Mouse (Mus musculus): Measurements from ENCODE around the gene Notum. TPM values are rescaled to one million over a fixed set of nuclear protein-coding genes. Genes with fewer than 3 reads are reported as not detected.

Gene Notum
- polyA plus RNA-seq (2015; fragmentation: Nextera tagmentation; extraction: Ambion mirVana) = 5.3 and 7.4 TPM in 2 replicates

DNA sequence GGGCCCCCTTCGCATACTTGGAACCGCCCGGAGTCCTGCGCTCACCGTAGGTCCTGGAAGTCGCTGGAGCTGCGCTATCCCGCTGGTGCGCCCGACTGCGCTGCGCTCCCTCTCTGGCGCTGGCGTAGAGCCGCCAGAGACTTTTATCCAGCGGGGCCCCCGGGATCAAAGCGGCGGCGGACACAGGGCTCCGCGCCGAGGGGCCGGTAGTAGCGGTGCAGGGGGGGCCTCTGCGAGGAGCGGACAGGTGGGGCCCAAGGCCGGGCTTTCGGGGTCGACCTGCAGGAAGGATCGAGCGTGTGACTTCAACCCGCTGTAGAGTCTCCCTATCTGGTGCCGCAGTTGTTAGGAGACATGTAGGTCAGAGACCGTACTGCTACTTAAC lies at the start of gene Notum:
Gene Notum, minus strand, starts transcription at position 100 of the 385 bp plus-strand sequence.
- Histone ChIP-seq H3K9me3 (replicated peaks; ENCODE audit: low read length) (no peaks in the 10 kb centered on the region), H3K4me3 (replicated peaks; ENCODE audit: low read depth, low read length) (peak within 1 kb of the TSS; percentile 47), H3K4me1 (replicated peaks; ENCODE audit: insufficient read depth, low read length) (peaks cover 4% of the 10 kb centered on the region; the same call in 1 of the 2 replicates), H3K4me2 (ENCODE audit: low read length) (peak within 1 kb of the TSS; percentile 71), H3K27ac (no peak within 1 kb of the TSS), H3K27me3 (ENCODE audit: insufficient read depth, low read length) (peaks cover 32% of the 10 kb centered on the region), H3K9ac (ENCODE audit: low read depth, low read length) (peak within 1 kb of the TSS; percentile 52), H3K36me3 (ENCODE audit: insufficient read depth, low read length) (no peaks in the 10 kb centered on the region)
- WGBS = under 1% methylated on average over 35 of the region's 35 CpGs
- TF ChIP-seq CTCF (IDR thresholded peaks at IDR 0.05; ENCODE audit: low read depth) = no peak
- DNase-seq (ENCODE audit: low spot score) (no peak), ATAC-seq (replicated peaks; ENCODE audit: low FRiP score, low read depth) (peak; percentile 16)

- Histone ChIP-seq H3K27ac (no peak overlapping the region), H3K36me3 (ENCODE audit: insufficient read depth, low read length) (0 out of 2 replicates have a peak, but pooled peaks cover 7% of the 10 kb centered on the region), H3K4me3 (replicated peaks; ENCODE audit: low read depth, low read length) (no peak overlapping the region), H3K9ac (ENCODE audit: low read depth, low read length) (no peak overlapping the region), H3K27me3 (ENCODE audit: insufficient read depth, low read length) (no peaks in the 10 kb centered on the region), H3K4me1 (replicated peaks; ENCODE audit: insufficient read depth, low read length) (peaks cover 22% of the 10 kb centered on the region), H3K4me2 (ENCODE audit: low read length) (no peak overlapping the region), H3K9me3 (replicated peaks; ENCODE audit: low read length) (no peaks in the 10 kb centered on the region)
- 38% methylated on average over 5 of the region's 5 CpGs for WGBS
- no peak for TF ChIP-seq CTCF (IDR thresholded peaks at IDR 0.05; ENCODE audit: low read depth)
- DNase-seq (ENCODE audit: low spot score) (peak; percentile 52), ATAC-seq (replicated peaks; ENCODE audit: low FRiP score, low read depth) (no peak)
Observed at GRCm38 (mm10) chr11:120710672-120711071, 49.7 kb upstream of the Notum start.

GRCm38 (mm10) chr11:120709551-120709950 lies 48.6 kb upstream of the Notum start:
- peaks cover 19% of the 10 kb centered on the region for H3K4me1 ChIP-seq (replicated peaks; ENCODE audit: insufficient read depth, low read length)
- H3K27me3 ChIP-seq (ENCODE audit: insufficient read depth, low read length) = no peaks in the 10 kb centered on the region
- ATAC-seq (replicated peaks; ENCODE audit: low FRiP score, low read depth) (no peak), DNase-seq (ENCODE audit: low spot score) (no peak)
- no peak for TF ChIP-seq CTCF (IDR thresholded peaks at IDR 0.05; ENCODE audit: low read depth)
- H3K4me3 ChIP-seq (replicated peaks; ENCODE audit: low read depth, low read length) = no peak overlapping the region
- H3K9me3 ChIP-seq (replicated peaks; ENCODE audit: low read length) = no peaks in the 10 kb centered on the region
- H3K36me3 ChIP-seq (ENCODE audit: insufficient read depth, low read length) = 0 out of 2 replicates have a peak, but pooled peaks cover 10% of the 10 kb centered on the region
- no peak overlapping the region for H3K9ac ChIP-seq (ENCODE audit: low read depth, low read length)
- no peak overlapping the region for H3K27ac ChIP-seq
- 80% methylated on average over 2 of the region's 2 CpGs for WGBS
- H3K4me2 ChIP-seq (ENCODE audit: low read length) = no peak overlapping the region

- WGBS = 36% methylated on average over 5 of the region's 5 CpGs
- H3K27me3 ChIP-seq (ENCODE audit: insufficient read depth, low read length) = no peaks in the 10 kb centered on the region
- no peak overlapping the region for H3K4me2 ChIP-seq (ENCODE audit: low read length)
- no peaks in the 10 kb centered on the region for H3K9me3 ChIP-seq (replicated peaks; ENCODE audit: low read length)
- H3K36me3 ChIP-seq (ENCODE audit: insufficient read depth, low read length) = 0 out of 2 replicates have a peak, but pooled peaks cover 10% of the 10 kb centered on the region
- H3K27ac ChIP-seq = no peak overlapping the region
- DNase-seq (ENCODE audit: low spot score) = no peak
- H3K9ac ChIP-seq (ENCODE audit: low read depth, low read length) = no peak overlapping the region
- peaks cover 24% of the 10 kb centered on the region for H3K4me1 ChIP-seq (replicated peaks; ENCODE audit: insufficient read depth, low read length)
- TF ChIP-seq CTCF (IDR thresholded peaks at IDR 0.05; ENCODE audit: low read depth) = no peak
- no peak for ATAC-seq (replicated peaks; ENCODE audit: low FRiP score, low read depth)
- H3K4me3 ChIP-seq (replicated peaks; ENCODE audit: low read depth, low read length) = no peak overlapping the region
Observed at GRCm38 (mm10) chr11:120707969-120708368, 47.0 kb upstream of the Notum start.

DNA sequence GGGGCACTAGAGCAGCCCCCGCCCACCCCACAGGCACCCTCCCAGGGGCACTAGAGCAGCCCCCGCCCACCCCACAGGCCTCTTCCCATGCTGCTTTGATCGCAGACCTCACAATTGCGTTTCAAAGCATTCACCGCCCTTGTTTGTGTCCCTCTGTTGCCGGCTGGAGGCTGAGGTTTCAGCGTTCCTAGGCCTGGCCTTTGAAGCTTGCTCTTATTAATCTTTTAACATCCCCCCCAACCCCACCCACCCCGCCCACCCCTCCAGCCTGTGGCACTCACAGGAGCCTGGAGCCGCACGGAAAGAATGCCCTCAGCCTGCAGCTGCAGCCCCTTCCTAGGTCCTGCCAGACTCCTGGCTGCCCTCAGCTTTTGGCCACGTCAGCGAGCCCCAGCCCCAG lies 46.2 kb upstream of the Notum start:
- Histone ChIP-seq H3K36me3 (ENCODE audit: insufficient read depth, low read length) (0 out of 2 replicates have a peak, but pooled peaks cover 10% of the 10 kb centered on the region), H3K9me3 (replicated peaks; ENCODE audit: low read length) (no peaks in the 10 kb centered on the region), H3K4me3 (replicated peaks; ENCODE audit: low read depth, low read length) (no peak overlapping the region), H3K27me3 (ENCODE audit: insufficient read depth, low read length) (no peaks in the 10 kb centered on the region), H3K4me2 (ENCODE audit: low read length) (no peak overlapping the region), H3K27ac (no peak overlapping the region), H3K4me1 (replicated peaks; ENCODE audit: insufficient read depth, low read length) (peaks cover 16% of the 10 kb centered on the region), H3K9ac (ENCODE audit: low read depth, low read length) (no peak overlapping the region)
- no peak for TF ChIP-seq CTCF (IDR thresholded peaks at IDR 0.05; ENCODE audit: low read depth)
- ATAC-seq (replicated peaks; ENCODE audit: low FRiP score, low read depth) (no peak), DNase-seq (ENCODE audit: low spot score) (peak; percentile 28)
- WGBS = 15% methylated on average over 12 of the region's 12 CpGs

DNA sequence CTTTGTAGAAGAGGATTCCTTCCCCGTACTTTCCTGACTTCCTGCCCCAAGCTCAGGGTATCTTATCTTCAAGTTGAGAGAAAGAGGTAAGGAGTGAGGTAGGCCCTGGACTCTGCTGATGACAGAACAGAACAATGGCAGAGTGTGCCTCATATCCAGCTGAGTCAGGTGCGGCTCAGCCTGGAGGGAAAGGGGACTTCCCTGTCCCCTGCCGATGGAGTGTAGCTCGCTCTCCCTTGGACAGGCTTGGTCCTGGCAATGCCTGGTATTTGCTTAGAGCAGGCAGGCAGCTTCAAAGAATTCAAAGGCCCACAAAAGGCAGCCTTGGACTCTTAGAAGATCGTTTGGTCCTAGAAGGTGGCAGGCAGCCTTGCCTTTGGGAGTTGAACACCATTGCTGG lies 45.1 kb upstream of the Notum start:
- Histone ChIP-seq H3K4me1 (replicated peaks; ENCODE audit: insufficient read depth, low read length) (peaks cover 16% of the 10 kb centered on the region), H3K27me3 (ENCODE audit: insufficient read depth, low read length) (no peaks in the 10 kb centered on the region), H3K36me3 (ENCODE audit: insufficient read depth, low read length) (peaks cover 14% of the 10 kb centered on the region; the same call in 1 of the 2 replicates), H3K9me3 (replicated peaks; ENCODE audit: low read length) (no peaks in the 10 kb centered on the region), H3K9ac (ENCODE audit: low read depth, low read length) (no peak overlapping the region), H3K4me2 (ENCODE audit: low read length) (no peak overlapping the region), H3K4me3 (replicated peaks; ENCODE audit: low read depth, low read length) (no peak overlapping the region), H3K27ac (no peak overlapping the region)
- no peak for DNase-seq (ENCODE audit: low spot score)
- 61% methylated on average over 5 of the region's 5 CpGs for WGBS
- ATAC-seq (replicated peaks; ENCODE audit: low FRiP score, low read depth) = no peak
- TF ChIP-seq CTCF (IDR thresholded peaks at IDR 0.05; ENCODE audit: low read depth) = no peak

Measured in kidney, postnatal 0 days (tissue).